Mouse (Mus musculus): ENCODE results near the gene Usp25. TPM values are rescaled to one million over a fixed set of nuclear protein-coding genes. Genes with fewer than 3 reads are reported as not detected.

The Usp25 gene
- polyA plus RNA-seq, 1 experiment from 2014 or later: 6.4 TPM

- H3K9me3 ChIP-seq (ENCODE audit: control insufficient read depth, low read length): no peaks in the 10 kb centered on the region
- no peaks in the 10 kb centered on the region for H3K27me3 ChIP-seq (replicated peaks; ENCODE audit: control insufficient read depth, insufficient read depth, low read length)
- 4% methylated on average over 17 of the region's 17 CpGs for WGBS
- peaks cover 8% of the 10 kb centered on the region for H3K4me1 ChIP-seq (ENCODE audit: control insufficient read depth, insufficient read depth, low read depth, low read length)
- no peak for ATAC-seq
- peak overlapping the region; percentile 85 for H3K4me3 ChIP-seq (ENCODE audit: low read length)
- peak overlapping the region; percentile 80; the same call in 1 of the 2 replicates for H3K27ac ChIP-seq (ENCODE audit: low read depth, low read length)
- H3K4me2 ChIP-seq (ENCODE audit: low read length): peak overlapping the region; percentile 71
- peak overlapping the region; percentile 91 for H3K9ac ChIP-seq (ENCODE audit: low read depth, low read length)
- no peaks in the 10 kb centered on the region for H3K36me3 ChIP-seq (ENCODE audit: control insufficient read depth, insufficient read depth, low read length)
Observed at GRCm38 (mm10) chr16:77014321-77015211, 1.1 kb downstream of the Usp25 start.

DNA sequence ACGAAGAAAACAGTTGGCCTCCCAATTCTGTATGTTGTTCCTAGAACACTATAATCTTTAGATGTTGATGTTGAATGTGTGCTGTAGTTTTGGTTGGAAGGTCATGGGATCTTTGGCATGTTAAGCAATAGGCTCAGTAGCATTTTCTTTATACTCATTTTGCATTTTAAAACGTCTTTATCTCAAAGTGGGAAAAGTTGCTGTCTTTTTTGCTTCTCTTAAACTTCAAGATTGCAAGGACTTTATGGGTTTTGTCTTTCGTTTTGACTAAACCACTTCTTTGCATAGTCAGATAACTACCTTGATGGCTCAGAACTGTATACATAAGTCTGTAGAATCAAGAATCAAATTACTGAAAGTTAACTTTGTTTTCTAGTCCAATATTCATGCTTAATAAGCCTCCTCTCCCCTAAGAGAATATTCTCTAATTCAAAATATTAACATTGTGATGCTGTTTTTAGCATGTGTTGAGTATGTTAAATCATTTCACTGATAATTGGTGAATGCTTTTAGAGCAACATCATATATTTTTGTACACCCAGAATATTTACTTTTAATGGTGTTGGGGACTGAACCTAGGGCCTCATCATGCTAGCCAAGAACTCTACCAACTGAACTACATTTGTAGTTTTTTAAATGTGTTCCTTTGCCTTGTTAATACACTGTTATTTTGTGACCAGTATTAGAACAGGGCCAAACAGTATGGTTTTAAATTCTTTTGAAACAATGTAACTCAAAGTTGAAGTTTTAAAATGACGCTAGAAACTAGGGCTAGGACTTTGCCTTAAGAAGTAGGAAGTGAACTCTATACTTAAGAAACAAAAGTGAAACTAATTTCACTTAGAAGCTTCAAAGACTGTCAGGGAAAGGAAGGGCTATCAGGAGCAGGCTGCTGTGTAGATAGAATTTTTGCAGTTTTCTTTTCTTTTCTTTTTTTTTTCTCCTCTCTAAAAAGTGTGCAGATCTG, 2.2 kb downstream of the Usp25 start:
- no peak overlapping the region for H3K27ac ChIP-seq (ENCODE audit: low read depth, low read length)
- WGBS: 59% methylated on average over 4 of the region's 4 CpGs
- H3K36me3 ChIP-seq (ENCODE audit: control insufficient read depth, insufficient read depth, low read length): no peaks in the 10 kb centered on the region
- no peaks in the 10 kb centered on the region for H3K27me3 ChIP-seq (replicated peaks; ENCODE audit: control insufficient read depth, insufficient read depth, low read length)
- H3K9ac ChIP-seq (ENCODE audit: low read depth, low read length): no peak overlapping the region
- H3K9me3 ChIP-seq (ENCODE audit: control insufficient read depth, low read length): no peaks in the 10 kb centered on the region
- peaks cover 10% of the 10 kb centered on the region for H3K4me1 ChIP-seq (ENCODE audit: control insufficient read depth, insufficient read depth, low read depth, low read length)
- ATAC-seq: no peak
- H3K4me3 ChIP-seq (ENCODE audit: low read length): peak overlapping the region; percentile 85
- H3K4me2 ChIP-seq (ENCODE audit: low read length): peak overlapping the region; percentile 71

GRCm38 (mm10) chr16:77017931-77018330, 4.4 kb downstream of the Usp25 start:
- H3K9ac ChIP-seq (ENCODE audit: low read depth, low read length): no peak overlapping the region
- 64% methylated on average over 7 of the region's 7 CpGs for WGBS
- no peak for ATAC-seq

GRCm38 (mm10) chr16:77020190-77020589, 6.7 kb downstream of the Usp25 start:
- no peaks in the 10 kb centered on the region for H3K27me3 ChIP-seq (replicated peaks; ENCODE audit: control insufficient read depth, insufficient read depth, low read length)
- 0 out of 2 replicates have a peak, but pooled peaks have one; percentile 40 for ATAC-seq
- no peak overlapping the region for H3K27ac ChIP-seq (ENCODE audit: low read depth, low read length)
- no peak overlapping the region for H3K9ac ChIP-seq (ENCODE audit: low read depth, low read length)
- 64% methylated on average over 3 of the region's 3 CpGs for WGBS
- H3K36me3 ChIP-seq (ENCODE audit: control insufficient read depth, insufficient read depth, low read length): no peaks in the 10 kb centered on the region
- H3K4me3 ChIP-seq (ENCODE audit: low read length): no peak overlapping the region
- H3K4me1 ChIP-seq (ENCODE audit: control insufficient read depth, insufficient read depth, low read depth, low read length): peaks cover 4% of the 10 kb centered on the region
- no peak overlapping the region for H3K4me2 ChIP-seq (ENCODE audit: low read length)
- H3K9me3 ChIP-seq (ENCODE audit: control insufficient read depth, low read length): peaks cover 5% of the 10 kb centered on the region; the same call in 1 of the 2 replicates

More at GRCm38 (mm10) chr16:77017931-77018330, 4.4 kb downstream of the Usp25 start:
- Histone ChIP-seq H3K4me3 (ENCODE audit: low read length) (no peak overlapping the region), H3K27me3 (replicated peaks; ENCODE audit: control insufficient read depth, insufficient read depth, low read length) (no peaks in the 10 kb centered on the region), H3K4me2 (ENCODE audit: low read length) (no peak overlapping the region), H3K36me3 (ENCODE audit: control insufficient read depth, insufficient read depth, low read length) (no peaks in the 10 kb centered on the region), H3K9me3 (ENCODE audit: control insufficient read depth, low read length) (no peaks in the 10 kb centered on the region), H3K4me1 (ENCODE audit: control insufficient read depth, insufficient read depth, low read depth, low read length) (peaks cover 10% of the 10 kb centered on the region), H3K27ac (ENCODE audit: low read depth, low read length) (no peak overlapping the region)

- Histone ChIP-seq H3K9me3 (ENCODE audit: control insufficient read depth, low read length) (peaks cover 8% of the 10 kb centered on the region), H3K4me2 (ENCODE audit: low read length) (no peak overlapping the region), H3K27me3 (replicated peaks; ENCODE audit: control insufficient read depth, insufficient read depth, low read length) (no peaks in the 10 kb centered on the region), H3K27ac (ENCODE audit: low read depth, low read length) (no peak overlapping the region), H3K4me3 (ENCODE audit: low read length) (no peak overlapping the region), H3K9ac (ENCODE audit: low read depth, low read length) (no peak overlapping the region), H3K4me1 (ENCODE audit: control insufficient read depth, insufficient read depth, low read depth, low read length) (peaks cover 8% of the 10 kb centered on the region), H3K36me3 (ENCODE audit: control insufficient read depth, insufficient read depth, low read length) (no peaks in the 10 kb centered on the region)
- WGBS: 89% methylated on average over 7 of the region's 7 CpGs
- no peak for ATAC-seq
Observed at GRCm38 (mm10) chr16:77023627-77024379, 10.3 kb downstream of the Usp25 start.

DNA sequence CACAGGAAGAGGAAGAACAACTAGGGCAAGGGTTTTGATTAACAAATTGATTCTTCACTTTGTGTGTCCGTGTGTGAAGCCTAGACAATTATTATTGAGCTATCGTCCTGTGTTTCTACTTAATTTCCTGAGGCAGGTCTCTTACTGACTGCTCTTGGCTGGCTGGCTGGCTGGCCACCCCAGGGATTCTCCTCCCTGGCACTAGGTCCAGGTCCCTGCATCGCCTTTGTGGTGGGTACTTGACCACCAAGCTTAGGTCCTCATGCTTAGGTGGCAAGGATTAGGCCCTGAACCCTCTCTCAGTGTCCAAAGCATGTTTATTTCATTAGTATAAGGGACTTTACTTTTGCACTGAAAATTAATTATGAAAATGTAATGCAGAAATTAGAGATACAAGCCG, 12.6 kb downstream of the Usp25 start:
- Histone ChIP-seq H3K4me2 (ENCODE audit: low read length) (no peak overlapping the region), H3K36me3 (ENCODE audit: control insufficient read depth, insufficient read depth, low read length) (no peaks in the 10 kb centered on the region), H3K27me3 (replicated peaks; ENCODE audit: control insufficient read depth, insufficient read depth, low read length) (no peaks in the 10 kb centered on the region), H3K4me3 (ENCODE audit: low read length) (no peak overlapping the region), H3K27ac (ENCODE audit: low read depth, low read length) (no peak overlapping the region), H3K9me3 (ENCODE audit: control insufficient read depth, low read length) (peaks cover 8% of the 10 kb centered on the region), H3K9ac (ENCODE audit: low read depth, low read length) (no peak overlapping the region), H3K4me1 (ENCODE audit: control insufficient read depth, insufficient read depth, low read depth, low read length) (peaks cover 17% of the 10 kb centered on the region)
- no peak for ATAC-seq
- WGBS: 93% methylated on average over 4 of the region's 4 CpGs

DNA sequence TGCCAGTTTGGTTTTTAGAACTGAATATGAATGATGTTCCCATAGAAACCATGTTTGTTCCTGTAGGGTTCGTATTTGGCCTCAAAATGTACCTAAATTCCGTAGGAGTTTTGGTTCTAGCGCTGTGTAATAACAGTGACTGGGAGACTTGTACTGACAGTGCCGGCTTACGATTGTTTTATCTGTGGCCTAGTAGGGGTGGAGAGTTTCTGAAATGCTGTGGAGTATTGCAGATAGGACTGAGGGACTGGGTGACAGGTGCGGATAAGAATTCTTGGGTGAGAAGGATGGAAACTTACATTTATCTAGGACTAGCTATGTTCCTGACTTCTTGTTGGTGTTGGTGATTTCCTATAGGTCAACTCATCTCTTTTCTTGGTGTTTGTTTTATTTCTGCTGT, 13.4 kb downstream of the Usp25 start:
- Histone ChIP-seq H3K4me1 (ENCODE audit: control insufficient read depth, insufficient read depth, low read depth, low read length) (peaks cover 17% of the 10 kb centered on the region), H3K27ac (ENCODE audit: low read depth, low read length) (no peak overlapping the region), H3K9ac (ENCODE audit: low read depth, low read length) (no peak overlapping the region), H3K4me2 (ENCODE audit: low read length) (no peak overlapping the region), H3K4me3 (ENCODE audit: low read length) (no peak overlapping the region), H3K36me3 (ENCODE audit: control insufficient read depth, insufficient read depth, low read length) (no peaks in the 10 kb centered on the region), H3K9me3 (ENCODE audit: control insufficient read depth, low read length) (peaks cover 8% of the 10 kb centered on the region), H3K27me3 (replicated peaks; ENCODE audit: control insufficient read depth, insufficient read depth, low read length) (no peaks in the 10 kb centered on the region)
- ATAC-seq: no peak
- 92% methylated on average over 6 of the region's 6 CpGs for WGBS

GRCm38 (mm10) chr16:77027976-77028686, 14.6 kb downstream of the Usp25 start:
- H3K27ac ChIP-seq (ENCODE audit: low read depth, low read length): no peak overlapping the region
- no peaks in the 10 kb centered on the region for H3K27me3 ChIP-seq (replicated peaks; ENCODE audit: control insufficient read depth, insufficient read depth, low read length)
- no peaks in the 10 kb centered on the region for H3K36me3 ChIP-seq (ENCODE audit: control insufficient read depth, insufficient read depth, low read length)
- peaks cover 8% of the 10 kb centered on the region for H3K9me3 ChIP-seq (ENCODE audit: control insufficient read depth, low read length)
- H3K4me3 ChIP-seq (ENCODE audit: low read length): no peak overlapping the region
- 67% methylated on average over 14 of the region's 14 CpGs for WGBS
- H3K9ac ChIP-seq (ENCODE audit: low read depth, low read length): no peak overlapping the region
- H3K4me1 ChIP-seq (ENCODE audit: control insufficient read depth, insufficient read depth, low read depth, low read length): peaks cover 17% of the 10 kb centered on the region
- ATAC-seq: peak; percentile 41
- H3K4me2 ChIP-seq (ENCODE audit: low read length): peak overlapping the region; percentile 38

Data from hindbrain, embryonic 16.5 days (tissue).